Comparison of ENCODE assay signal across 24 mouse cellular contexts in genomic region chr10:12618397-12618796, GRCm38 (mm10).
DNase-seq lines count a peak whose midpoint lies in the region; ATAC-seq and TF ChIP-seq lines count a peak whose summit lies in the region.
"Had no signal": no experiment of that assay in that cellular context is flagged by ENCODE, and none has a peak within 500 bp of the region (broad histone marks: within the 10 kb centered on the region; RNA-seq: fewer than 3 reads in every experiment).

No protein-coding gene starts in this region.

- H3K4me1 ChIP-seq in MEL (ENCODE audit: control insufficient read depth in 1 of 2, insufficient read depth in 2 of 2, low read length in 2 of 2), result no peaks in the 10 kb centered on the region; a peak in 1 of 4 replicates

- H3K79me2 ChIP-seq in MEL (ENCODE audit: control insufficient read depth, insufficient read depth, low read length, poor library complexity), result no peaks in the 10 kb centered on the region

- no peak overlapping the region for H3K9ac ChIP-seq in MEL (ENCODE audit: control insufficient read depth, low read depth, low read length, poor library complexity, severe bottlenecking)
- H3K9ac ChIP-seq: embryonic facial prominence, embryonic 13.5 days; embryonic facial prominence, embryonic 15.5 days; forebrain, embryonic 12.5 days had no signal

- 0 out of 4 replicates have a peak, but pooled peaks of 1 of the 2 experiments have one; percentile 10 for TF ChIP-seq EP300 in MEL (IDR thresholded peaks at IDR 0.05; ENCODE audit: low read depth in 1 of 2, low read length in 2 of 2)

- TF ChIP-seq CTCF in MEL (IDR thresholded peaks at IDR 0.05 in 2 of 3, conservative IDR thresholded peaks at IDR 0.05 in 1 of 3; ENCODE audit: control insufficient read depth in 1 of 3, insufficient read depth in 1 of 3, low read depth in 2 of 3, low read length in 3 of 3, poor library complexity in 1 of 3, severe bottlenecking in 1 of 3), result no peak

- no peak overlapping the region for H3K4me3 ChIP-seq in MEL (ENCODE audit: control insufficient read depth in 1 of 2, insufficient read depth in 1 of 2, low read depth in 2 of 2, low read length in 2 of 2)
- H3K4me3 ChIP-seq: embryonic facial prominence, embryonic 13.5 days; embryonic facial prominence, embryonic 15.5 days; erythroblast, embryonic 14.5 days; forebrain, embryonic 10.5 days; forebrain, embryonic 12.5 days had no signal

- no peak for TF ChIP-seq POLR2A in MEL (IDR thresholded peaks at IDR 0.05; ENCODE audit: control insufficient read depth in 1 of 2, insufficient read depth in 1 of 2, low read depth in 1 of 2, low read length in 2 of 2, poor library complexity in 1 of 2)

- peak; percentile 89 for ATAC-seq in megakaryocyte-erythroid progenitor cell, adult 5-6 weeks (replicated peaks; ENCODE audit: low FRiP score, low TSS enrichment, poor library complexity, severe bottlenecking)
- ATAC-seq: activated CD4-positive, CD25-positive, alpha-beta regulatory T cell, adult 4 months; CD4-positive, CD25-positive, alpha-beta regulatory T cell, adult 4 months; forebrain, embryonic 14.5 days; forebrain, embryonic 16.5 days; Patski had no signal

- H3K9me3 ChIP-seq in MEL (replicated peaks; ENCODE audit: insufficient read depth, low read length), result no peaks in the 10 kb centered on the region
- H3K9me3 ChIP-seq: embryonic facial prominence, embryonic 13.5 days; embryonic facial prominence, embryonic 15.5 days; forebrain, embryonic 10.5 days; forebrain, embryonic 12.5 days; G1E had no signal

- no peaks in the 10 kb centered on the region for H3K27me3 ChIP-seq in MEL (ENCODE audit: control insufficient read depth in 1 of 2, insufficient read depth in 2 of 2, low read length in 2 of 2)
- H3K27me3 ChIP-seq: CH12.LX; embryonic facial prominence, embryonic 13.5 days; embryonic facial prominence, embryonic 15.5 days; forebrain, embryonic 12.5 days; Patski had no signal

- no peak for TF ChIP-seq RAD21 in MEL (IDR thresholded peaks at IDR 0.05; ENCODE audit: low read depth, low read length)

- DNase-seq in MEL (ENCODE audit: low read depth, low spot score), result peak; percentile 43
- DNase-seq in brain, adult 2 months (ENCODE audit: low read depth, low spot score), result peak; percentile 24
- DNase-seq in embryo, embryonic 10 days (ENCODE audit: low spot score), result no peak
- no peak for DNase-seq in urinary bladder, postnatal 4 days (ENCODE audit: low spot score in 2 of 2)
- DNase-seq: adrenal gland, adult 8-10 months; adrenal gland, postnatal 14 days; B cell, adult 2 months; cerebellum, adult 11-12 months; cerebellum, adult 9-10 months; cerebellum, postnatal 25 days; embryo, embryonic 11 days had no signal

- H3K36me3 ChIP-seq in MEL (ENCODE audit: control insufficient read depth in 1 of 2, insufficient read depth in 2 of 2, low read length in 2 of 2), result peaks cover 0 to 2% of the 10 kb centered on the region in 2 experiments; a peak in 1 of 4 replicates
- H3K36me3 ChIP-seq: embryonic facial prominence, embryonic 15.5 days; forebrain, embryonic 10.5 days; forebrain, embryonic 12.5 days had no signal

- H3K27ac ChIP-seq in MEL (ENCODE audit: control insufficient read depth, low read depth, low read length), result no peak overlapping the region
- H3K27ac ChIP-seq: embryonic facial prominence, embryonic 13.5 days; embryonic facial prominence, embryonic 15.5 days; forebrain, embryonic 10.5 days; forebrain, embryonic 12.5 days had no signal

TF ChIP-seq in MEL, 35 proteins besides CTCF, POLR2A, EP300 and RAD21:
- no peak for TF ChIP-seq POLR2AphosphoS5 (IDR thresholded peaks at IDR 0.05; ENCODE audit: borderline replicate concordance, low read depth, low read length)
- TF ChIP-seq ETS1 (IDR thresholded peaks at IDR 0.05; ENCODE audit: low read depth, low read length), result peak; percentile 66
- peak; percentile 21; the same call in 1 of the 2 replicates for TF ChIP-seq TCF12 (IDR thresholded peaks at IDR 0.05; ENCODE audit: low read depth, low read length)
TF ChIP-seq in MEL: peak in this region for 2.

Comparison
In these comparisons a context has a peak if more than half of its experiments do, and no peak if none do; other contexts are left out.
1. DNase-seq: peak in MEL (single experiment) and brain, adult 2 months (single experiment); none in embryo, embryonic 10 days (single experiment) and urinary bladder, postnatal 4 days (0 of 2).